Mouse (Mus musculus): Measurements from ENCODE around the gene Cdk9.

Cdk9 gene

DNA sequence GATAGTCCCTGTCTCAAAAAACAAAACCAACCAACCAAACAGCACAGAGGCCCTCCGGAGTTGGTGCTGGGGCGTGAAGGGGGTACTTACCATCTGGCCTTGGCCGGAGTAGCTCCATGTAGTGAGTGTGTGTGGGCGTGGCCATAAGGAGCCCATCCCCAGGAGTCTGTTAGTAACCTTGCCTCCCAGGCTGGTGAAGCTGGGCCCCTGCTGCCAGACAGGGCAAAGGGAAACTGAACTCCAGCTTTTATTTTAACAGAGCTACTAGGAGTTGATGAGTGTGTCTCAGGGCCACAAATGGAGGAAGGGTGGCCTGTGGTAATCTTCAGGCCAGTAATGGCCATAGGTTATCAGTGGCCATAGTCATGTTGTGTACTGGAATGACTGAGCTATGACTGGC lies 21.6 kb upstream of the Cdk9 start:
- ATAC-seq (ENCODE audit: low TSS enrichment): no peak

DNA sequence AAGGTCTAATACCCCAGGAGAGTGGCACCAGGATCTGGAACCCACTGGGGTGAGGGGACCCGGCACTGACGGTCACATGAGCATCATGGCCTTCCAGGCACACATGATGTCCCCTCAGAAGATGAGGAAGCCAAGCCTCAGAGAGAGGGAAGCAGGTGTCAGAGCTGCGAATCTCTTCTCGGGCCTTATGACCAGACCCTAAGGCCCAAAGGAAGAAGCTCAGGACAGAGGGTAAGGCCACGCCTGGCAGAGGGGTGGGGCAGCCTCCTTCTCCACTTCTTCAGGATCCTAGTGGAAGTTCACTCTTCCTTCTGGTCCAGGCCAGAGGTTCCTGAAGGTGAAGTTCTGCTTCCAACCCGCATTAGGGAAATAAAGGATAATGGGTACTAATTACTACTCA lies 19.8 kb upstream of the Cdk9 start:
- ATAC-seq (ENCODE audit: low TSS enrichment): no peak

DNA sequence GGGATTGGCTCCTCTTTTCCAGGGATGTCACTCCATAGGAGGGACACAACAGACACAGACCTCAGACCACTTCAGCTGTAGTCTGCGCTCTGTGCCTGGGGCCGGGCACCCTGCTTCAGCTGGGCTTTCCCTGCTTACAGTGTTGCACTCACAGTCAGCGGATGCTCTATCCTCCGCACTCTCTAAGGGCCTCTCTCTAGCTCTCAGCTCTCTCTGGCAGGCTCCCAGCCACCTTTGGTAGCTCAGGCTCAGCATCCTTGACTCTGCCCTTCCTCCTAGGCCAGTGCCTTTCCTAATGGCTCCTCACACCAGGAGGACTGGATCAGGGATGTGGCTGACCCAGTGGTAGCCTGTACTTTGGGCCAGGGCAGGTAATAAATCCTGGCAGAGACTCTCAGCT lies 19.0 kb upstream of the Cdk9 start:
- ATAC-seq (ENCODE audit: low TSS enrichment): no peak

DNA sequence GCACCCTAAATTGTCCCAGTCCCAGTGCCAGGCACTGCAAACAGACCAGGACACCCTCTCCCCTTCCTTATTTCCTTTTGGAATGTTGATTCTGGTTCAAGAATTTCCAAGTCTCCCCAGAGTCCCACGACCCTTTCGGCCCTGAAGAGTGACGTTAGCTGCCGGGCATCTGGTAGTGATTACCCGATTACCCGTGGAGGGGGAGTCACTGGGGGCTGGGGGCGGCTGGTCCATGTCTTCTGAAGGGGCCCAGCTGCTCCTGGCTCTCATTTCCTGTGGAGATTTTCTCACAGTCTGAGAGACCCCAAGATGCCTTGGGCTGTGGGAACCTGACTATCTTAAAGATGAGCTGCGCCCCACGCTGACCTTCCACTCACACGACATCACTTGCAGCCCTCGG lies 18.0 kb upstream of the Cdk9 start:
- no peak for ATAC-seq (ENCODE audit: low TSS enrichment)

DNA sequence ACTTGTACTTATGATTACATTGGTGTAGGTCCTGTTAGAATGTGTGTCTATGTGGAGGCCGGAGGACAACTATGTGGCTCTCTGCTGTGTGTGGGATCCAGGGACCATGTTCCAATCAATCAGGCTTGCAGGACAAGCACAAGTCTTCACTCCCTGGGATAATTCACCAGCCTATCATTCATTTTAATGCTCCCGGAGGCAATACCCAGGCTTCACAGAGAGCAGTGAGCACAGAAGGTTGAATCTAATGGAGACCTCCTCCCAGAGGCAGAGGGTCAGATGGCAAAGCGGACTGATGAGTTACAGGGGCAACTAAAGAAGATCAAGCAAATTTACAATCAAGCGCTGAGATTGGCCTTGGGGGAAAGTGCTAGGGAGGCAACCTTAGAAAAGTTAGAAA lies 16.7 kb upstream of the Cdk9 start:
- no peak for ATAC-seq (ENCODE audit: low TSS enrichment)

DNA sequence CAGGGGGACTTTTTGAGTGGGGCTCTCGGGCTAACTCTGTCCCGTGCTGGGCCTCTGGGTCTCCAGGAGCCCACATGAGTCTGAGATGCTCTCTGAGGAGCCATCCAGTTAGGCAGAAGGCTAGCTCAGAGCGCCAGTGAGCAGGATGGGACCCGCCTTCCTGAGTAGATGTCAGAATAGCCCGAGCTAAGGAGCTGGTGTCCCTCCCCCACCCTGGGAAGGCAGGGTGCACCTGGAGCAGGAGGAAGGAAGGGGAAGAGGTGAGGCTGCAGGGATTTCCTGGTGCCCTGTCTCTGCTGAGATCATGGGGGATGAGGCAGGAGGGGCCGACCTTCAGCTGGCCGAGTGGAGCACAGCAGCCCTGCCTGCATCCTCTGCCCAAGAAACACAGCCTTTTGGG lies 15.6 kb upstream of the Cdk9 start:
- ATAC-seq (ENCODE audit: low TSS enrichment): no peak

DNA sequence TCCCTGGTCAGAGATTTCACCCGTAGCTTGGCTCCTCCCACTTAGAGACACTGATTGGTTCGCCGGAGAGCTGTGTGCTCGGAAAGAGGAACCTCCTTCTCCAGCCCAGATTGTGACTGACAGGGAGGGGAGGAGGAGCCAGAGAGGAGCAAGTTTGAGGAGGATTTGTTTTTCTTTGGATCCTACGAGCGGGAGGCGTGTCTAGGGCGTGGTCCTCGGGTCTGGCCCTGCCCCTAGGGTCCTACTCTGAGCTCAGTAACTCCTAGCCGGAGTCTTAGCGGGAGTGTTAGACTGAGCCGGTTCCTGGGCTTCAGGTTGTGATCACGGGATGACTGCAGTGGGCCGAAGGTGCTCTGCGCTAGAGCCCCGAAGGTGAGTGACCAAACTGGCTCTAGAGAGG lies 14.6 kb upstream of the Cdk9 start:
- ATAC-seq (ENCODE audit: low TSS enrichment): peak; percentile 100

DNA sequence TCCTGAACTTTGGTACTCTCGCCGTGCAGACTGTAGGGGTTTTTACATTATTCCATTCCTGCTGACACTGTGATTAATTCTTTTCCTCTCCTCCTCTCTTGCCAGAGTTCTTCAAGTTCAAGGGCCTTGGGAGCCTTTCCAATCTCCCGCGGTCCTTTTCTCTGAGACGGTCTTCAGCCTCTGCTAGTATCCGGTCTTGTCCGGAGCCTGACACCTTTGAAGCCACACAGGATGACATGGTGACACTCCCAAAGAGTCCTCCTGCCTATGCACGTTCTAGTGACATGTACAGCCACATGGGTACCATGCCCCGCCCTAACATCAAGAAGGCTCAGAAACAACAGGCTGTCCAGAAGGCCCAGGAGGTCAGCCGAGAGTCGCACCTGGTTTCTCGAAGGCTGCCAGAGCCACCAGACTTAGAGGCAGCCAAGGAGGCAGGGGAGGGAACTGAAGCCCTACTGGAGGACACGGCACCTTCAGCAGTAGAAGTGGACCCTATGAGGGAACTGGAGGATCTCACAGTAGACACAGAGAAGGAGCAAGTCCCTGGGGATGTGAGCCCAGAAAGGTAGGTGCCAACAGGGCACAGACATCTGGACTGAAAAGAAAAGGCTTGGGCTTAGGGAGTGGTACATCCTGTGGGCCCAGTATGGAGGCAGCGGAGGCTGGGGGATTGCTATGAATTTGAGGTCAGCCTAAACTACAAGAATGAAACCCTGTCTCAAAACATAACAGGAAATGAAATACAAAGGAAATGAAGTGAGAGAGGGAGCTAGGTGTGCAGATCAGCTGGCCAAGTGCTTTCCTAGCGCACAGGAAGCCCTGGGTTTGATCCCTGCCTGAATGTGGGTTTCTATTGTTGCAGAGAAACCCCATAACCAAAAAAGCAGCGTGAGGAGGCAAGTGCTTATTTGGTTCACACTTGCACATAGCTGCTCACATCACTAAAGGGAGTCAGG lies 12.2 kb upstream of the Cdk9 start:
- no peak for ATAC-seq (ENCODE audit: low TSS enrichment)

DNA sequence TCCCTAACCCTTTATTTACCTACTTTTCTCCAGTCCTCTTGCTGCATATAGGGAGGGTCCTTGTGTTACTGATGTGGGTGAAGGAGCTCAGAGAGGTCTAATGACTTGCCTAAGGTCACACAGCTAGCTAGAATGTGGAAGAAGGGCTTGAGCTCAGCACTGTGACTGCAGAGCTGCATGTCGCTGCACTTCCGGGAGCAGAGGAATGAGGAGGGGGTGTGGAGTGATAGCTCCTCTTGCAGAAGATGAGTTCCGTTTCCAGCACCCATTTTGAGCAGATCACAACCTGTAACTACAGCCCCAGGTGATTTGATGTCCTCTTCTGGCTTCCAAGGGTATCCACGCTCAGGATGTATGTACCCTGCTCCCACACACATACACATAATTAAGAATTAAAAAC lies 11.3 kb upstream of the Cdk9 start:
- ATAC-seq (ENCODE audit: low TSS enrichment): no peak

DNA sequence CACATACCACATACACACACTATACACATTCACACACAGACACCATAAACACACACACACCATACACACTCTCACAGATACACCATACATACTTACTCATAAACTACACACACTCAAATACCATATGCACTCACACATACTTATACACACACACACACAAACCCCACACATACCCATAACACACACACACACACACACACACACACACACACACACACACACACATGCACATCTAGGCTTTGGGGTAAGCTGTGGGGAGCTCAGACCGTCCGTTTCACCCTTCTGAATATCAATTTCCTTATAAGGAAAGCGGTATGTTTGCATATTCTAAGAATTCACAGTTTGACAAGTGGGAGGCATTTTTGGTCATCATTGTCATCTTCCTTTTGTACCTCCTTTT lies 9.7 kb upstream of the Cdk9 start:
- no peak for ATAC-seq (ENCODE audit: low TSS enrichment)

DNA sequence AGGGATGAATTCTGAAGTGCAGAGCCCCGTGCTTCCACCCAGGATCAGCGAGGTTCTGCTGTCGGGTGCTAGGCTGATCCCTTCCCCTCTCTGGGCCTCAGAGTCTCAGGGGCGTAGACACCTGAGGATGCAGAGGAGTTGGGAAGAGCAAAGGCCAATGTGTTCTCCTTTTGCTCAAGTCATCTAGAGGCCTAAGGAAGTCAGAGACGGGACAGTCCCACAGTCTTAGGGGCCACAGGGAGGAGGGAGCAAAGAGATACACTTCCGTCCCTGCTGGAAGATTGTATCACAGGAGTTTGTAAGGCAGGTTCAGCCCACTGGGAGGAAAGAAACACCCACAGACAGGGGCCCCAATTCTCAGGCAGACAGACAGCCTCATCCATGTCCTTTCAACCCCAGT lies 9.2 kb upstream of the Cdk9 start:
- ATAC-seq (ENCODE audit: low TSS enrichment): no peak

DNA sequence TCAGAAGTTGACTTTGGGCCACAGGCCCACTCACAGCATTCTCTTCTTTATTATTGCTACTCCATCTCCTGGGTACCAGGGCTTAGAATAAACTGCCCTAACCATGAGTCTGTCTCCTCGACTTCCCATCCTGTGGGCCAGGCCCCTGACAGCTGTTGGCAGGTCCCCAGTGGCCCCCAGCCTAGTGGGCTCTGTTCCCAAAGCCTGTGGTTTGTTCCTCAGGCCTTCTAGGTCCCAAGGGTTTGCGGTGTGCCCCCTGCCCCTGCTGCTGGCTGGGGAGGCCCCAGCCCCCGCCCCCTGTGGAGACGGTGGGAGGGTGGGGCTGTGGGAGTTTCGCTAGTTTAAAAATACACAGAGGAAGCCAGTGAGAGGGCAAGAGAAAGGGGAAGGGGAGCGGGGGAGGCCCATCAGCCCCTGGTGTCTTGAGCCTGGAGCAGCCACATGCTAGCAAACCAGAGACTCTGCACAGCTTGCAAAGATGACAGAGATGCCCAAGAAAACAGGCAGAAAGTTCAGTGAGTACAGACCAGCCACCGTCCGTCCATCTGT lies 7.9 kb upstream of the Cdk9 start, which contains the start of gene Sh2d3c:
Sh2d3c (plus strand) TSS at position 375 of the 549 bp plus-strand sequence.
- no peak for ATAC-seq (ENCODE audit: low TSS enrichment)

DNA sequence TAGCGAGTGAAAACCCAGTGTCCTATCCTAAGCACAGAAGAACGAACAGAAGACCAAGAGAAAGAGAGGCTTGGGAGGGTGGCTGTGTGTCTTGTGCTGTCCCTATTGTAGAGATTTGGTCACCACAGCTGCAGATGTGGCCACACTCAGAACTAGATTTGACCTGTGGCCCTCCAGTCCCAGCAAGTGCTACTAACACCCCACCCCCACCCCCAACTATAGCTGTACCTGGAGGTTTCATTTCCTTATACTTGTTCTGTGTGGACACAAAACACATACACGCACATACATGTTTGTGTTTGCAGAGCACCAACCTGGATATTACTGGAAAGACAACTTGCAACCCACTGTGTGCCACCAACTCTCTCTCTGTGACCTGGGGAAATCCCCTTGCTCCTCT lies 7.2 kb upstream of the Cdk9 start:
- no peak for ATAC-seq (ENCODE audit: low TSS enrichment)

DNA sequence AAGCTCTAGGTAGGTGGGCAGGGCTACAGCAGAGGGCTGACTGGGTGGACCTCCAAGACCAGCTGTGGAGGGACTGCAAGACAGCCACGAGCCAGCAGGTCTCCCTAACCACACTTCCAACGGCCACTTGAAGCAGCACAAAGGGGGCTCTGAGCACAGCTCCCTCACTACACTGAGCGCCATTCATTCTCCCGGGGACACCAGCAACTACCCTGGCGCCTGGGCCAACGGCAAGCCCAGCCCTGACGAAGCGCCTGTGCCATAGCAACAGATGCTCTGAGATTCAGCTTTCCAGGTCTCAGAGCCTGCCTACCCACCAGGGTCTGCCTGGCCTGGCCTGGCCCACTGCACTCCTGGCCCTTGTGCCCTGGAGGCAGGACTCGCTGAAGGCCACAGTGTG lies 5.9 kb upstream of the Cdk9 start:
- no peak for ATAC-seq (ENCODE audit: low TSS enrichment)

DNA sequence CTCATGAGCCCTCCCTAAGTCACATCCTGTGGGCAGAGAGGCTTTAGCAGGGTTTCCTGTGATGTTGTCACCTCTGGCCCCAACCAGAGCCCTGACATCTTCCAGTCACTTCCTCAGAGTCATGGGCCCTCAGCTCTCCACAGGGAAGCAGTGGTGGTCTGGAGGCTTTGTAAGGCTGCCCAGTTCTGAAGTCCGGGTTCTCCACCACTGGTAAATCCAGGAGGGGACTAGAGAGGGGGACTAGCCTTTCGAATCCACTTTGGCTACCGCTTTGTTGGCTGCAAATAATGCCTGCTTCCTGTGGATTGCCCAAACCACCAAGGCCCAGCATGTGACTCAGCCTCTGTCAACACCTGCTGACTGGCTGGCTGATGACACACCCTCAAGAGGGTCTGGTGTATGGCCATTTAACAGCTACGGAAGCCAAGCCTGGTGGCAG lies 2.1 kb upstream of the Cdk9 start:
- no peak for ATAC-seq (ENCODE audit: low TSS enrichment)

DNA sequence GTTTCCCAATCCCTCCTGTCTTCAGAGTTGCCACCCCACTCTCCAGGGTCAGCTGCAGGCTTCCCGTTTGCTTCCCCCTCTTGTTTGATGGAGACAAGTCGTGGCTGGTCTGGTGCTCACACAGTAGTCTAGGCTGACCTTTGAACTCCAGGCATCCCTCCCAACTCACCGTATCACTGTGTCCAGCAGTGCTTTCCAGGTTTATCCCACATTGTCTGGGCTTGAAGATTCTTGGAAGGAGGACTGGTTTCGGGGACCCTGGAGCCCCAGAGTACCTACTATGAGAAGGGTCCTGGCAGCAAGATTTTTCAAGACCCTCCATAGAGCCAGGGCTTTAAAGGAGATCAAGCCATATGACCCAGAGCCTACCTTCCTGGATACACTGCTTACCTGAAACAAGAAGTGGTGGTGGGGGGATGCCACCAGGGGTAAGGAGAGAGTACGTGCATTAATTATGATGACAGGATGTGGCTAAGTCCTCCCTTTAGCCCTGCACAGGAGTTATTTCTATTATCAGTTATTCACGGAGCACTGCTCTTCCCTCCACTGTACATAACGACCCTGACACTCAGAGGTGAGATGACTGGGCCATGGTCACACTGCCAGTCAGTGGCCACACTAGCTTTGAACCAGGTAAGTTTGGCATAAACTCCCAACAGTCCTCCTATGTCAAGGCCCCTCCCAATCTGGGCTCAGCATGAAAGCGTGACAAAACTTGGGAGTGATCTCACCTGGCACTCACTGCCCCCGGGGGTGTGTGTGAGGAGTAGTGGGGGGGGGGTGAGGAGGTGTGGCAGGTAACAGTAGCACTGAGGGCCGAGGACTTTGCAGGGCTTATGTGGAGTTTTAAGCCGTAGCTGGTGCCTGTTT lies 1.5 kb upstream of the Cdk9 start:
- ATAC-seq (ENCODE audit: low TSS enrichment): no peak

DNA sequence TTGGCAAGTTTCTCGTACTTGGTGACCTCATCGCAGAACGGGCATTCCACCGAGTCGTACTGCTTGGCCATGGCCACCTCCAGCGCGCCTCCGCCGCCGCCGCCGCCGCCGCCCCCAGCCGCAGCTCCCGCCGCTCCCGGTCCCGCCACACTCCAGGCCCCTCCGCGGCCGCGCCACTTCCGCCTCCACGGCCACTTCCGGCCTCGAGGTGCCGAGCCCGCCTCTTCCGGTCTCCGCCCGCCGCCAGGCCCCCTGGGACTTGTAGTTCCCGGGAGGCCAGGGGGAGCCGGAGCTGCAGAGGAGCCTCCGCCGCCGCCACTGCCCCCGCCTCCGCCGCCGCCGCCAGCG lies 316 bp downstream of the Cdk9 start:
- ATAC-seq (ENCODE audit: low TSS enrichment): peak; percentile 83

DNA sequence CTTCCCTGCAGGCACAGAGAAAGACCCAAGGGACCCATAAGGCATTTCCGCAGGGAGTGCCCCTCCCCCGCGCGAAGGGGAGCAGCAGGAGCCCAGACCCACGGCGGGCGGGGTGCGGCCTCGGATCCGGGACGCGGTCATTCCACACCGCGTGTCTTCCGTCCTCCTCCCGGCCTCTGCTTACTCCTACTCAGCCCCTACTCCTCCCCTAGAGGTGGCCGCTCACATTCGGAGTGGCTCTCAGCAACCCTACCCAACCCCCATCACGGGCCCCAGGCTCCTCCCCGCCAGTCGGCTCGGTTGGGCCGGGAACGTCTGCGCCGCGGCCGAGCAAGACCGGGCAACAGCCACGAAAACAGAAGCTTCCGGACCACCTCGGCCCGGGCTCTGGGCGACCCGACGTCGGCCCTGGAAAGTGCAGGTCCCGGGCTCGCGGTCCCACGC lies 746 bp downstream of the Cdk9 start:
- no peak for ATAC-seq (ENCODE audit: low TSS enrichment)

DNA sequence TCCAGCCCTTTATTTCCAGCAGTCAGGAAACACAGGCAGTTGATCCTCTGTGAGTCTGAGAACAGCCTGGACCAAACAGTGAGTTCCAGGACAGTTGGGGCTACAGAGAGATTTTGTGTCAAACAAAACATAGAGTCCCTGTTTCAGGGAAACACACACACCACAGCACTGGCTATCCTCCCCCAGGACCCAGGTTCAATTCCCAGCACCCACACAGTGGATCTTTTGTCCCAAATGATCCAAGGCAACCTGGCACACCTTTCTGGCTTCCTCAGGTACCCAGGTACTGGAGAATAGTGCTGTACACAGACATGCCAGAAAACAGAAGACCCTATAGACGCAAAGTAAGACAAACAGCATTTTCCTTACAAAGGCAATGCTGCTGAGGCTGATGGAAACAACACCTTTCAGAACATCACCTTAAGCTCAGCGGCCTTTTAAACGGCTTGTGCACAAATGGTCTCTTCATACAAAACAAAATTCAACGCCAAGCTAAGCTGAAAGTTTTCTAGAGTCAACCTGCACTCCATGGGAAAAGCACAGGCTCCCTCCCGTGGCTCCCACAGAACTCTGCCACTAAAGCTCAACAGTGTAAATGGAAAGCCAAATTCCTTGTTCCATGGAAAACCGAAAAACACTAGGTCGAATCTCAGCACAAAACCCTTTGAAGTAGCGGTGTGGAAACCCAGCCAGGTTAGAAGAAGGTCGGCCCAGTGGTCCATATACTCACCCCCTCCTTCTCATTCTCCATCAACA lies 1.4 kb downstream of the Cdk9 start:
- no peak for ATAC-seq (ENCODE audit: low TSS enrichment)

DNA sequence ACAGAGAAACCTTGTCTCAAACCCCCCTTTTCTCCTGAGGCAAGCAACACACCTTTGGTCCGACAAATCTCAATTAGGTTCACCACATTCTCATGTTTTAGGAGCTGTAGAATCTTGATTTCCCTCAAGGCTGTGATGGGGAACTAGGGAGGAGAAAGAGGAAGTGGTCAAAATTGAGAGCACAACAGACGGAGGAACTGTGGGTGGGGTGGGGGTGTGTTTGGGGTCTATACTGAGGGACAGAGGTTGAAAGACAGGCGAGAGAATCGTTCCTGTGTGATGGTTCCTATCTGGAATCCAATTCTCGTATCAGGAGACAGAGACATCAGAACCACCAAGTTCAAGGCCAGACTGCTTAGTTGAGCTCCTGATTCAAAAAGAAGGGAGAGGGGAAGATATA lies 2.5 kb downstream of the Cdk9 start:
- no peak for ATAC-seq (ENCODE audit: low TSS enrichment)

DNA sequence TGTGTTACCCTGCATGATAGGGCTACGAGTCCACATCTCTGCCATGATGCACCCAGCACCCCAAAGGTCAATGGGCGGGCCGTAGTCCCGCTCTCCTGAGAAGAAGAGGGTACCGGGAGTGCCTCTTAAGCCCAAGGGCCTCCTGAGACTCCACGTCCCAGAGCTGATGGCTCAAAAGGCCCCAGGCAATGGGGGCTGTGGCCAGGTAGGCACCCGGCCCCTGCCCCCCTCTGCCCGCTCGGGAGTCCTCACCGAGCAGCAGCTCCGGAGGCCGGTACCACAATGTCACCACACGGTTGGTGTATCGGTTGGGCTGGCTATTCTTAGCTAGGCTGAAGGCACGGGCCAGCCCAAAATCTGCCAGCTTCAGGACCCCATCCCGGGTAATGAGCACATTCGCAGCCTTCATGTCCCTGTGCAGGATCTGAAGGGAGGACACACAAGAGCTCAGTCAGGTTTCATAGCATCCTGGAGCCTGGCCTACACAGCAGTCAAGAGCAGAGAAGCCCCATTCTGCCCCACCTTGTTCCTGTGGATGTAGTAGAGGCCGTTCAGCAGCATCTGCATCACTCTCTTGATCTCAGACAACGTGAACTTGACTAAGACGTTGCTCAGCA lies 3.2 kb downstream of the Cdk9 start:
- ATAC-seq (ENCODE audit: low TSS enrichment): no peak

Data from frontal cortex, adult (tissue).